Mouse (Mus musculus): ENCODE results near the gene Galnt6. TPM values are rescaled to one million over a fixed set of nuclear protein-coding genes. Genes with fewer than 3 reads are reported as not detected.

Gene Galnt6
- total RNA-seq, 2 experiments from 2014 or later, result 0.17 to 0.20 TPM

DNA sequence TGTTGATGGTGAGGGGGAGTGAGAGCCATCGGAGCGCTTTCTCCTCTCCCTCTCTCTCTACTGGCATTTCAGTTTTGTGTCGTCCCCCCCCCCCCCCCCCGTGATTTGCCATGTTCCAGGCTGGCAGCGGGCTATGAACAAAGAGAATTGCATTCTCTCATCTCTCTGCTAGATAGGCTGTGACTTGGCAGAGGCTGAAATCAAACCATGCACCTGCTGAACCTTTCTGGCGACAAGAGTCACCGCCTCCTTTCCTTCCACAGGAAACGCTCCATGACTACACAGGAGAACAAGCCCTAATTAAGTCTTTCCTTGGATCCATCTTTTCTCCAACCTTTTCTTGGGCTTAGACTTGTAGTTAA is 26.3 kb upstream of the Galnt6 start:
- intact Hi-C loops (cut with DNase I), result loop anchor here (5.0 kb wide), 1 partner anchor 282 kb away; no protein-coding TSS in a partner anchor
- no peak for DNase-seq

DNA sequence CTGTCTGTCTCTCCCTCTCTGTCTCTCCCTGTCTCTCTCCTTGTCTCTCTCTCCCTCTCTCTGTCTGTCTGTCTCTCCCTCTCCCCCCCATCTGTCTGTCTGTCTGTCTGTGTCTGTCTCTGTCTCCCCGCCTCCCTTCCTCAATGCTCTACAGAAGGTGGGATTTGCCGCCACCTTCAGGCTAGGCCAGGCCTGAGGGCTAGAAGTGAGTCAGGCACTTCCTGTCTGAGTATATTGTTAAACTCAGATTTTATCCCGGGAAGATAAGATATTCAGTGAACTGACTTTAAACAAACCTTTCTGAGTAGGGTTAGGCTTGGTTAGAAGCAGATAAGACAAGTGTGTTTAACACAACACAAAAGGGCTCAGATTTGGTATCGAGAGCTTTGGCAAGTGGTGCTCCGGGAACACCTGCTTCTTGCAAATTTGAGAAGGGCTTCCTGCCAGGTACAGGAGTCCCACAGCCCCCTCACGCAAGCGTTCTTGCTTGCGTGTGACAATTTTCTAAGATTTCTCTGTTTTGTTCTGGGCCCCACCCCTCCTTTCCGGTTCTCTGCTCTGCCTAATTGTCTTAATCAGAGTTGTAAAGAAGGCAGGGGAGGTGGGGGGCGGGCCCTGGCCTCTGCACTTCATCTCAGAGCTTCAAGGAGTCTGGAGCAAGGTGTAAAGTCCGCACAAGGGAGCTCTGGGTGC is 25.8 kb upstream of the Galnt6 start:
- intact Hi-C loops (cut with DNase I), result loop anchor here (5.0 kb wide), 1 partner anchor 282 kb away; no protein-coding TSS in a partner anchor
- DNase-seq, result no peak

DNA sequence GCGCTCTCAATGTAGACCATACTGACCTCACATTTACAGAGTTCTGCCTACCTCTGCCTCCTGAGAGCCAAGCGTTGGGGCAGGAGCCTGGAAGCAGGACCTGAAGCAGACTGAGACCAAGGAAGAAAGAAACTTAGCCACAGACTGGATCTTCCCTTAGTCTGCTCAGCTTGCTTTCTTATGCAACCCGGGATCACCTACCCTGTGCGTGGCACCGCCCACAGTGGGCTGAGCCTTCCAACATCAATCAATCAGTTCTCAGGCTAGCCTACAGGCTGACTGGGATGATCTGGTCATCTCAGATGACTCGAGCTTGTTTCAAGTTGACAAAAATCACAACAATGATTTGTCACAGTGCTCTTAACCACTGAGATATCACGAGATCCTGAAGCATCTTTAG is 24.9 kb upstream of the Galnt6 start:
- DNase-seq, result no peak
- intact Hi-C loops (cut with DNase I), result no loop called here

DNA sequence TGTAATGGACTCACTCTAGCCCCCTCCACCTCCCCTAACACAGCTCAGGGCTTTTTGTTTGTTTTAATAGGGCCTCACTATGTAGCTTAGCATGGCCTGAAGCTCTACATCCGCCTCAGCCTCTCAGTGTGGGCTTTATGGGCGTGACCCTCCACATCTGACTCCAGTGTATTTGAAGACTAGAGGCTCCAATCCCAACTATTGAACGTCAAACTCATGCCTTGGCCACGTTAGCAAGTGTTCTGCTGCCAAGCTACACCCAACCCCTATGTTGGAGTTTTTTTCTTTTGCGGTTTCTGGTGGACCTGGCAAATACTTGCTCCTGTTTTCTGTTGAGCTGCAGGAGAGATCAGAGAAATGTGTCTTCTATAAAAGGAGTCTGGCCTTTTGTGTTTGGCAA is 23.9 kb upstream of the Galnt6 start:
- intact Hi-C loops (cut with DNase I), result no loop called here
- no peak for DNase-seq

DNA sequence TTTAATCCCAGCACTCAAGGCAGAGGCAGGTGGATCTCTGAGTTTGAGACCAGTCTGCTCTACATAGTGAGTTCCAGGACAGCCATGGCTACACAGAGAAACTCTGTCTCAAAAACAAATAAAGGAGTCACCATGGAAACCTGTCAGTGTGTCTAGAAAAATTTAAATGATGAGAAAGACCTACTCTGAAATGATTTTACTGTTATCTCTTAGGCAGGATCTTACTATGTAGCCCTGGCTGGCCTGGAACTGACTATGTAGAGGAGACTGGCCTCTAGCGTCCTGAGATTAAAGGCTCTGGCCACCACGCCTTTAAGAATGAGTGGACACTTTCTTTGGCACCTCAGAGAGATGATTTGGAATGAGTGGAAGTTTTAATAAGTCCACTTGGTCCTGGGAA is 23.3 kb upstream of the Galnt6 start:
- no peak for DNase-seq
- intact Hi-C loops (cut with DNase I), result no loop called here

DNA sequence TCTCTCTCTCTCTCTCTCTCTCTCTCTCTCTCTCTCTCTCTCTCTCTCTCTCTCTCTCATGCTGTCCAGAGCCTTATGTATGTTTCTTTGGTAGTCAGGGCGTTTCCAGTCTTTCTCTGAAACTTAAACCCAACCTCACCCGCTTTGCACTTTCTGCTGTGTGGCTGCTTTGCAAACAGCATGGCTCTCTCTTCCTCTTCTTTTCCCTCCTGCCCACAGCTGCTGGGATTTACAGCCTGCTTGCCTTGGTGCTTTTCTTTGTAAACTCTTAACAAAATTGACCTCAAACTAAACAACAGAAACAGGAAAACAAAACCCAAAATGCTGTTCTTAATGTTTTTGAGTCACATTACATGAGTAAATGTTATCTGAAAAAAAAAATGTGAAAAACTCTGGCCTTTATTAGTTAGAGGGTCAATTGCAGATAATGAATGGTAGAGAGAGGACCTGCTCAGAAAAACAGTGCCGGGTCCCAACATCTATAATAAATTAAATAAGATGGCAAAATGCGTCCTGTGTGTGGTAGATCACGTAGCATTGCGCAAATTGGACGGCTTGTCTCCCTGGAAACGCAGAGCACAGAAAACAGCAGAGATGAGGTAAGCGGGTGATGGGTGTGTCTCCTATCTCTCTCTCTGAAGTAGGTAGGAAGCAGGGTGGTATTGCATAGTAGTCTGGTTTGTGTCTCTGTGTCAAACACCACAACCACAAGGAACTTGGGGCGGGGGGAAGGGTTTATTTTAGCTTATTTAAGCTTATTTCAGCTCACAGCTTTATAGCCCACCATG is 20.8 kb upstream of the Galnt6 start:
- no peak for DNase-seq
- intact Hi-C loops (cut with DNase I), result no loop called here

DNA sequence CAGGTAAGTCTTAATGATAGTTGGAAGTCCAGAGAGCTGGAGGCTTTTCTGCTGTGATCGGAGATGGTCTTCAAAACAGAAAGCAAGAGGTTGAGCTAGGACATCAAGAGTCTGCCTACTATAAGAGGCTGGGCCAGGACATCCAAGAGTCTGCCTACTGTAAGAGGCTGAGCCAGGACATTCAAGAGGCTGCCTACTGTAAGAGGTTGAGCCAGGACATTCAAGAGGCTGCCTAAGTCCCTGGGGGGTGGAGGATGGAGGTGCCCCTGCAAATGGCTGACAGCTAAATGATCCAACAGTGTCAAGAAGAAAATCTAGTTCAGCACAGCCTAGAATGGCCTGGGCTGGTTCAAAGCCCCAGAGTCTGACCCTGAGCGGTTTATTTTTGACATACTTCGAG is 19.4 kb upstream of the Galnt6 start:
- intact Hi-C loops (cut with DNase I), result no loop called here
- no peak for DNase-seq

DNA sequence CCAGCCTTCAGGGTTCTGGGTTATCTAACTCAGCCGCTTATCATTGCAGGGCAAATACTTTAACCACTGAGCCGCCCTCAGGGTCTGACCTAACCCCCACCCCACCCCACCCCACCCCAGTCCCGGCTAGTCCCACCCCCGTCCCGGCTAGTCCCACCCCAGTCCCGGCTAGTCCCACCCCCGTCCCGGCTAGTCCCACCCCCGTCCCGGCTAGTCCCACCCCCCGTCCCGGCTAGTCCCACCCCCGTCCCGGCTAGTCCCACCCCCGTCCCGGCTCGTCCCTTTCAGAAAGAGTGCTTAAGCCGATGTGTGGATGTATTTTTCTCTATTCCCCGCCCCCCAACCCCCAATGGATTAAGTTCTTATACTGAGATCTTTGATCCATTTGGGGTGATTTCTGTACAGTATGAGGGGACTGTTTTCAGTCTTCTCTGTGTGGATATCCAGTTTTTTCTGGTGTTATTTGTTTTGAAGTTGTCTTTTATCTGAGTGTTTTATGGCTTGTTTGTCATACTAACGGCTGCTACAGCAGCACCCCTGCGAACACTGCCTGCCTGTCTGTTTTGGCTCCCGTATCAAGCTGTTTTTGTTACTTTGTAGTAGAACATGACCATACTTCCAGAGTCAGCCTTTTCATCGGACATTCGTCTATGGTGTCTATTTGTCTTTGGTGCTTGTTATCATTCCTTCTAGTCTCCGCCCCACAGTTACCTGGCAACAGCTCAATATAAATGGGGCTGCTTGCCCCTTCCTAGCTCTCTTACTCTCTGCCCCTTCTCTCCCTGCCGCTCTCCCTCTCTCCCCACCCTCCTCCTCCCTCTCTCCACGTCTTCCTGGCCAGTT is 18.2 kb upstream of the Galnt6 start:
- intact Hi-C loops (cut with DNase I), result no loop called here
- no peak for DNase-seq

DNA sequence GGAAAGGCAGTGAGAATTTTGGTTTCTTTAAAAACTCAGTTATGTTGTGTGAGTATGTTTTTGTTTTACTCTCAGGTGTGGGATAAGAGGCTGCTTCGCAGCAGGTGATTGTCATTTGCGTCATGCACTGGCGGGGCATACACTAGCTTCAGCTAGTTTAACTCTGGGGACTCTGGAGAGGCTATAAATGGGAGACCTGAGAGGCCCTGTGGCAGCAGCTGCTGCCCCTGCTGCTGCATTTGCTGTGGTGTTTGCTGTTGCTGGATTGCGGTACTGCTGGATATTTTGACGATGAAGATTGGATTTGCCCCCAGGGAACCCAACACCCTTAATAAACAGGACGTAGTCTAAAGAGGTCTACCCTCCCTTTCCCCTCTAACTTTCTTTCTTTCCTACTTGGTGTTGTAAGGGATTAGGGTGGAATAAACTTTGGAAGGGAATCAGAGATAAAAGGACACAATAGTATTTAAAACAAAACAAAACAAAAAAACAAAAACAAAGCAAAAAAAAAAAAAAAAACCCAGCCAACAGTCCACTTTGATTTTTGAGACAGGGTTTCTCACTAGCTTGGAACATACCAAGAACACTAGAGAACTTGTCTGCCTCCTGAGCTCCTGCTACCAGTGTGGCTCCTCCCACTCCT is 17.4 kb upstream of the Galnt6 start:
- DNase-seq, result no peak
- intact Hi-C loops (cut with DNase I), result no loop called here

DNA sequence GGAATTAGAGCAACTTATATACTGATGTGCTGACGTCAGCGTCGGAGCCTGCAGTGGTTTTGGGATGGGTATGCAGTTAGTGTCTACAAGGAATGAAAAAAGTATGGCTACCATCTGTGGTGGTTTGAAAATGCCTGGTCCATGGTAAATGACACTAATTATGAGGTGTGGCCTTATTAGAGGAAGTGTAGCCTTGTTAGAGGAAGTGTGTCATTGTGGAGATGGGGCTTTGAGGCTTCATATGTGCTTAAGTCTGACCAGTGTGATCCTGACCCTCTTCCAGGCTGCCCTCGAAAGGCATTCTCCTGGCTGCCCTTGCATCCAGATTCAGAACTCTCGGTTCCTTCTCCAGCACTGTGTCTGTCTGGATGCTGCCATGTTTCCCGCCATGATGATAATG is 14.1 kb upstream of the Galnt6 start:
- no peak for DNase-seq
- intact Hi-C loops (cut with DNase I), result no loop called here

DNA sequence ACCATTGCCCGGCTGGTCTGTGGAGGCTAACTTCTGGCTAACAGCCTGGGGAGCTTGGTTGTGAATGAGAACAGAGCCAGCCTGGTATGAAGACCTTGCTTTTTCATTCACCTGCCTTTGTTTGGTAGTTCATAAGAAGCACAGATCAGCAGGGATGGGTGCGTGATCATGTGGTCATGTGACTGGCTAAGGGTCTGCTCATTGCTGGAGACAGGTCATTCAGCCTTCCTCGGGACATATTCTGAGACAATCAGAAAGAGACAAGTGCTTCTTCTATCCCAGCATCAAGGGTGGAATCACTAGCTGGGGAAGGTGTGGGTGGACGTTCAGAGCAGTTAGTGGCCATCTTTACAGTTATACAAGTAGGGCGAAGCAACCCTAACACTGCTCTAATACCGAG is 10.3 kb upstream of the Galnt6 start:
- no peak for DNase-seq
- intact Hi-C loops (cut with DNase I), result no loop called here

DNA sequence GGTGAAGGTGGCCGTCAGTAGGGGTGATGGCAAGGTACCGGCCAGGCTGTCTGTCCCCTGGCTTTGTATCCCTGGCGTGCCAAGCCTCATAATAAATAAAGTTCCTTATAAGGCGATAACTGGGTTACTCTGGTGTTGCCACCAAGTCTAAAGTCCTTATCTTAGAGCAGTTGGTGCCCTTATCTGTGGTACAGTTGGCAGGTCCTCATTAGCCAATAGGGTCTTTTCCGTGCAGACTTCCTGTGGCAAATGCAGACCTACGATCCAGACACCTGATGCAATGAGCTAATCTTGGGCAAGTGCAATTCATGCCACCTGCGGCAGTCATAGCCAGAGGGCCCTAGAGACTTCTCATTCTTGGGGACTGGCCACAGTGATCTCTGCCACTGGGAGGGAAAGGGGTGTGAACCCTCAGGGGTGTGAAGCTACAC is 9.2 kb upstream of the Galnt6 start:
- DNase-seq, result no peak
- intact Hi-C loops (cut with DNase I), result no loop called here

DNA sequence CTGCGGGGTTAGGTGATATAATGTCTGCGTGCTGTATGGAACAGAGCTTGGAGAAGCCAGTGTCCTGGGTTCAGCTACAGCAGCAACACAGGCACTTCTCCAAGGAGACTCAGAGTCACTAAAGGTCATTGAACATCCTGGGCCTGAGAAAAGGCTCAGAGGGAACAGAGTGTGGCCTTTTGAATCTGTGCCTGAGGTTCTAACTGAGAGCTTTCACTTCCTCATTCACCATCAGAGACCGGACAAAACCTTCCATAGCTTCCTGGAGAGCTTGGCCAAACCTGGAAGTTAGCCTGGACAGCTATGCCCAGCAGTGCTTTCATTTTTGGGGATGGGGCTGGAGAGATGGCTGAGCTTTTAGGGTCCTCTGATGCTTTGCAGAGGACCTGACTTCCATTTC is 8.5 kb upstream of the Galnt6 start:
- DNase-seq, result no peak
- intact Hi-C loops (cut with DNase I), result no loop called here

DNA sequence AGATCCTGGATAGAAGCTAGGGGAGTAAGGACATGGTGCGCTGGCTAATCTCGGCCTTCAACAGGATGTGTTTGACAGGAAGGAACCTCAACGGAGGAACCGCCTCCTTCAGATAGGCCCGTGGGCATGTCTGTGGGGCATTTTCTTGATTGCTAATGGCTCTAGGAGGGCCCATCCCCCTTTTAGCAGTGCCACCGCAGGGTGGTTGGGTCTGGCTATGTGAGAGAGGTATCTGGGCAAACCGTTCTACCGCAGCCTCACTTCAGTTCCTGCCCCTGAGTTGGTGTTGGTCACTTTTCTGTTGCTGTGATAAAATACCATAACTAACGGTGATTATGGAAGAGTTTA is 6.8 kb upstream of the Galnt6 start:
- DNase-seq, result no peak

DNA sequence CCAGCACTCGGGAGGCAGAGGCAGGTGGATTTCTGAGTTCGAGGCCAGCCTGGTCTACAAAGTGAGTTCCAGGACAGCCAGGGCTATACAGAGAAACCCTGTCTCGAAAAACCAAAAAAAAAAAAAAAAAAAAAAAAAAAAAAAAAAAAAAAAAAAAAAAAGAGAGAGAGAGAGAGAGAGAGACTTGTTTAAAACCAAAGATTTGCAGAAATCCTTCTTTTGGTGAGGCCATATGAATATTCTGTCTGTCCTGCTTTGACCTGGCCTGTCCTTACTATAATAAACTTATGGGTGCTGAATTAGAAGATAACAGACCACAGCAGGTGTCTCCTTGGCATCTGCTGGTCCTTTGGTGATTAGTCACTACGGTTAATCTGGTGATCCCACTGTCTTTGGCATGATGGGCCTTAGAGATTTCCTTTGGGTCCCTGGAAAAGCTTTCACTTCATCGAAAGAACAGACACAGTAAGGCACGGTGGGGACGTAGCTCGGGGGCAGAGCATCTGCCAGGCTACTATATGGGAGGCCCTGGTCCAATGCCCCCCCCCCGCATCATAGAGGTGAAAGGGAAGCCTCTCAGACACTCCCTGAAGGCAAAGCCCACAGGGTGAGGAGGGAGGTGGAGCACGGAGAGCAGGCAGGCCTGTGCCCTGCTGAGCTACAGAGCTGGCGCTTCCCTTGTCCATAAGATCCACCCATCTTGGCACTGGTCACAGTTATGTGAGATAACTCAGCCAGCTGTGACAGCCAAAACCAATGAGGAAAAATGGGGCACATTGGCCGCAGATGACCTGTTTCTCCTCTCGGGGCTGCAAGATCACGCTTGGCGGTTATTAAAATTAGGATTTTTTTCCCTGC is 6.1 kb upstream of the Galnt6 start:
- intact Hi-C loops (cut with DNase I), result no loop called here
- DNase-seq, result no peak

More for the DNA sequence above, 6.8 kb upstream of the Galnt6 start:
- intact Hi-C loops (cut with DNase I), result no loop called here

DNA sequence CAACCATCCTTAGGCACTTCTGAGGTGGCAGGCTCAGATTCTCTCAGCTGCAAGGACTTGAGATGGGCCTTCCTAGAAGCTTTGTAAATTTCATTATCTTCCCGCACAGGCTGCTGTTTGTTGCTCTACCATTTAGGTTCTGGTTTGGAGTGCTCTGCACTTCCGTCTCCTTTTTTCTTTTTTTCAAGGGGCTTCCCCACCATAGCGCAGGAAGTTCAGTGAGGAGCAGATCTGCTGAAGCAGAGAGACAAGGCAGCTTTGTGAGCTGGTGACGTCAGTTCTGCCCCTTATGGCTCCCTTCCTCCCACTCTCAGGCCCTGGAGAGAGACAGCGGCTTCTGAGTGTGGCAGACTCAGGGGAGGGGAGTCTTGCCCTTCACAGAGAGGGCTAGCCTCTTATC is 3.4 kb upstream of the Galnt6 start:
- no peak for DNase-seq
- intact Hi-C loops (cut with DNase I), result no loop called here

DNA sequence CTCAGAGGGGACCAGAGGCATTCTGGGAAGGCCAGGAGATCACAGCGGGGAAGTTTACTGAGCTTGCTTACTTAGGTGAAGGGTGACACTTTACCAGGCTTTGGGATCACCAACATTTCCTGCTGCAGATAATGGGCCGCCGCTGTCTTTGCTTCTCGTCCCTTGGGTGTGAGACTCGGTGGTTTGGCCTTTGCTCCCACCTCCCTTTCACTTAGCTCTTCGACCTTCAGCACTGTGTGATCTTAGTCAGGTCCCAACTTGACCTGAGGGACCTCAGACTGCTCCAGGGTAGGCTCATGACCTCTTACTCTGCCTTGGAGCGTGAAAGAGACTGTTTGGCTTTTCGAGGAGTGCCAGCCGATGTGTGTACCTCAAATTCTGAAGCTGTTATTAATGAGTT is 1.9 kb upstream of the Galnt6 start:
- intact Hi-C loops (cut with DNase I), result no loop called here

DNA sequence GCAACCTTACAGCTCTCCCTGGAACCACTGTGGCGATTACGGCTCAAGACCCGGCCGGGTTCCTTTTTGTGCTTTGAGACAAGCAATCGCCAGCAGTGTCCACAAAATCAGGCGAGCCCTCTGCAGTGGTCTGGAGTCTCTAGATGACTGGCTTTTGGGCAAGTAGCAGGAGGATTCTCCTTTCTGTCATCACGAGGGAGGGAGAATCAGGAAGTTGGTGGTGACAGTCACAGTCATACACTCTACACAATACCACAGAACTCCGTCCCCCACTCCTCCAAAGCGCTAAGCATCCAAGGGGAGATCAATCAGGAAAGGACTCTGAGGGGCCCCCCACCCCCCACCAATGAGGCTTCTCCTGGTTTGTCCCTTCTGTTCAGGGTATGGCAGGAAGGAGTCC is 590 bp downstream of the Galnt6 start:
- intact Hi-C loops (cut with DNase I), result no loop called here
- no peak for DNase-seq

More for the DNA sequence above, 1.9 kb upstream of the Galnt6 start:
- no peak for DNase-seq

DNA sequence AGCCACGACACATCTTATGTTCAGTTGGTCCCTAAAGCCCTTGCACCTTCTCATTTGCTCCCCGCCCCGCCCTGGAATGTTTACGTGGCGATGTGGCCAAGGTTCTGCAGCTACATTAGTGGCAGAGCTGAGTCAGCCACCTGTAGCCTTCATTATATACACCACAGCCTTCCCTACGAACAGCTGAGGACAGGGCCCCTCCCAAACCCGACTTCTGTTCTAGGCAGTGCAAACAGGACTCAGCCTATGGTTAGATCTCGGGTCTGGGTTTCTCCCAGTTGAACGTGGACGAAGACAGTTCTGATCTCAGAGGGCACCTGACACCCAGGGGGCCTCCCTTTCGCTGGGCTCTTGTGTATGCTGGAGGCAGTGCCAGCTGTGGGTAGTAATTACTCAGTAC is 1.3 kb downstream of the Galnt6 start:
- no peak for DNase-seq
- intact Hi-C loops (cut with DNase I), result no loop called here

DNA sequence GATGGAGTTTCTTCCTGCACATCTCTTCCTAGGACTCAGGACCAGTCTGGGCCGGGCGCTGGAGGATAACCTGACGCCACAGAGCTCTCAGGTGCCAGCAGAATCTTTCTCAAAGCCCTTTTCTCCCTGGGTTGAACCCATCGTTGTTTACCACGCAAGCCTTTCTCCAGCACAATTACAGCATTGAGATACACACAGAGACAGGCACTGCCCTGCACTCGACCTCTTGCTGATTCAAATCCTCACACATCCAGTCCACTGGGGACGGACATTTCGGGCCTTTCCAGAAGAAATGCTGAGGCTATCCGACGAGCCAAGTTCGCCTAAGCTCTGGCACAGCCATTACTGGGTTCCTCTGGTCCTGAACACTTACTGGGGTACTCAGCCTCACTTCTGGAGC is 2.5 kb downstream of the Galnt6 start:
- no peak for DNase-seq

More for the DNA sequence above, 2.5 kb downstream of the Galnt6 start:
- intact Hi-C loops (cut with DNase I), result no loop called here
